Mouse (Mus musculus) c-Kit-positive CD71-negative TER-119-negative erythroid progenitor cells, embryonic 14.5 days (primary cell): Measurements from ENCODE around the gene Mapk10.

Source experiments
- DNase-seq: peaks from one replicate; pipeline ENCODE4 v3.0.0-alpha.2; 2013; ENCODE audit warnings: low read depth

The Mapk10 gene

GRCm38 (mm10) chr5:103211101-103211848 is at the start of gene Mapk10:
Mapk10 (minus strand) TSS chr5:103211334.
- peak; percentile 24 for DNase-seq

GRCm38 (mm10) chr5:103256144-103256543 is 45.0 kb upstream of the Mapk10 start:
- no peak for DNase-seq

- DNase-seq = no peak
Observed at GRCm38 (mm10) chr5:103242430-103242829, 31.3 kb upstream of the Mapk10 start.

- DNase-seq = no peak
Observed at GRCm38 (mm10) chr5:103231822-103232221, 20.7 kb upstream of the Mapk10 start.

- DNase-seq = no peak
Observed at GRCm38 (mm10) chr5:103230334-103230733, 19.2 kb upstream of the Mapk10 start.

- no peak for DNase-seq
Observed at GRCm38 (mm10) chr5:103229321-103229720, 18.2 kb upstream of the Mapk10 start.

GRCm38 (mm10) chr5:103221997-103222396 is 10.9 kb upstream of the Mapk10 start:
- DNase-seq = no peak

GRCm38 (mm10) chr5:103210644-103211043 is 490 bp downstream of the Mapk10 start:
- no peak for DNase-seq

- no peak for DNase-seq
Observed at GRCm38 (mm10) chr5:103210018-103210417, 1.1 kb downstream of the Mapk10 start.

- DNase-seq = no peak
Observed at GRCm38 (mm10) chr5:103209486-103209885, 1.6 kb downstream of the Mapk10 start.

GRCm38 (mm10) chr5:103208869-103209268 is 2.3 kb downstream of the Mapk10 start:
- DNase-seq = no peak

- DNase-seq = no peak
Observed at GRCm38 (mm10) chr5:103208021-103208511, 3.1 kb downstream of the Mapk10 start.

- DNase-seq = no peak
Observed at GRCm38 (mm10) chr5:103197796-103198325, 13.3 kb downstream of the Mapk10 start.

- DNase-seq = no peak
Observed at GRCm38 (mm10) chr5:103194549-103194948, 16.6 kb downstream of the Mapk10 start.

- DNase-seq = no peak
Observed at GRCm38 (mm10) chr5:103193700-103194099, 17.4 kb downstream of the Mapk10 start.

- DNase-seq = no peak
Observed at GRCm38 (mm10) chr5:103191577-103191976, 19.6 kb downstream of the Mapk10 start.

- no peak for DNase-seq
Observed at GRCm38 (mm10) chr5:103184256-103184655, 26.9 kb downstream of the Mapk10 start.

GRCm38 (mm10) chr5:103181622-103182021 is 29.5 kb downstream of the Mapk10 start:
- DNase-seq = no peak

GRCm38 (mm10) chr5:103177010-103177409 is 34.1 kb downstream of the Mapk10 start:
- DNase-seq = no peak

- no peak for DNase-seq
Observed at GRCm38 (mm10) chr5:103175989-103176388, 35.1 kb downstream of the Mapk10 start.

GRCm38 (mm10) chr5:103174607-103175006 is 36.5 kb downstream of the Mapk10 start:
- no peak for DNase-seq

- no peak for DNase-seq
Observed at GRCm38 (mm10) chr5:103171207-103171606, 39.9 kb downstream of the Mapk10 start.

- no peak for DNase-seq
Observed at GRCm38 (mm10) chr5:103167371-103167770, 43.8 kb downstream of the Mapk10 start.

- DNase-seq = no peak
Observed at GRCm38 (mm10) chr5:103166755-103167154, 44.4 kb downstream of the Mapk10 start.
